Mouse (Mus musculus): ENCODE results near the gene Gm20388. TPM values are rescaled to one million over a fixed set of nuclear protein-coding genes. Genes with fewer than 3 reads are reported as not detected.

Gm20388 gene
- total and polyA plus RNA-seq, 2 experiments from 2014 or later: 51.3 TPM; not detected in 1

DNA sequence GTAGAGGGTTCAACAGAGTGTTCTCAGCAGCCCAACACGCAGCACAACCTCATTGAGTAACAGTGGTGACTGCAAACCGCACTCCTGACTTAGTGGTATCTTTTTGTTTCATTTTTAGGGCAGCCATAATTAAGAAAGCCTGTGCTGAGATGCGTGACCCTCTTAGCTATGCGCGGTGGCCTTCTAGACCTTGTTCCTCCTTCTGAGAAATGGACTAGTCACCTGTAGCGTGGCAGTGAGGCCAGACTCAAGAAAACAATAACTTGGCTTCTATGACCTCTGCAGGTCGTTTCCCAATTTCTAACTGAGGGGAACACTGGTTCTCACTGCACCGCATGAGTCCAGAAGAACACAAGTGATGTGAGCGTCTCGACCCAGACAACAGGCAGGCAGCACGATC lies 2993.9 kb downstream of the Gm20388 start:
- no peak for ATAC-seq
- no peaks in the 10 kb centered on the region for H3K9me3 ChIP-seq (ENCODE audit: low read length)
- WGBS: 88% methylated on average over 11 of the region's 11 CpGs

DNA sequence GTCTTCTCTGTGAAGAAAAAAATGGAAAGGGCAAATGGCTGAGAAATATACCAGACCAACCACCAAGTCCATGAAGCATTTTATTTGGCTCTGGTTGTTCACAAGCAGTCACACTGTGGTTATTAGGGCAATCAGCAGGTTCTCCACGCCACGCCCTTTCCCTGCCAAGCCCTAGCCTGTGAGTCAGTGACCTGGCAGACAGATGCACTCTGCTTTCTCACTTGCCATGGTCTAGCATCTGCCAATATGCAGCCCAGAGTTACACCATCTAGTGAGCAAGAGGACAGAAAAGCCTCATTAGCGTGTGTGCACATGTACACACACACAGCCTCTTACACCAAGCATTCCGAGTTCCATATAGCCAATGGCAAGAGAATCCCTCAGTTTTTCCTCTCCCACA lies 2994.7 kb downstream of the Gm20388 start:
- no peak overlapping the region for H3K4me2 ChIP-seq (ENCODE audit: low read depth)
- no peaks in the 10 kb centered on the region for H3K4me1 ChIP-seq (ENCODE audit: insufficient read depth)
- WGBS: 80% methylated on average over 4 of the region's 4 CpGs
- H3K36me3 ChIP-seq (ENCODE audit: insufficient read depth): peaks cover 15% of the 10 kb centered on the region
- no peak for TF ChIP-seq CTCF (IDR thresholded peaks at IDR 0.05; ENCODE audit: low read depth)
- DNase-seq (no peak), ATAC-seq (no peak)
- no peak overlapping the region for H3K4me3 ChIP-seq (ENCODE audit: low read depth, low read length)
- no peaks in the 10 kb centered on the region for H3K9me3 ChIP-seq (ENCODE audit: low read length)
- no peaks in the 10 kb centered on the region for H3K27me3 ChIP-seq (ENCODE audit: insufficient read depth, low read length)
- no peak overlapping the region for H3K9ac ChIP-seq
- no peak overlapping the region for H3K27ac ChIP-seq (ENCODE audit: low read depth, low read length)

More for the DNA sequence above, 2993.9 kb downstream of the Gm20388 start:
- TF ChIP-seq CTCF (IDR thresholded peaks at IDR 0.05; ENCODE audit: low read depth): no peak
- no peak for DNase-seq
- Histone ChIP-seq H3K27ac (ENCODE audit: low read depth, low read length) (no peak overlapping the region), H3K36me3 (ENCODE audit: insufficient read depth) (peaks cover 16% of the 10 kb centered on the region), H3K27me3 (ENCODE audit: insufficient read depth, low read length) (no peaks in the 10 kb centered on the region), H3K4me2 (ENCODE audit: low read depth) (no peak overlapping the region), H3K4me3 (ENCODE audit: low read depth, low read length) (no peak overlapping the region), H3K4me1 (ENCODE audit: insufficient read depth) (no peaks in the 10 kb centered on the region), H3K9ac (no peak overlapping the region)

DNA sequence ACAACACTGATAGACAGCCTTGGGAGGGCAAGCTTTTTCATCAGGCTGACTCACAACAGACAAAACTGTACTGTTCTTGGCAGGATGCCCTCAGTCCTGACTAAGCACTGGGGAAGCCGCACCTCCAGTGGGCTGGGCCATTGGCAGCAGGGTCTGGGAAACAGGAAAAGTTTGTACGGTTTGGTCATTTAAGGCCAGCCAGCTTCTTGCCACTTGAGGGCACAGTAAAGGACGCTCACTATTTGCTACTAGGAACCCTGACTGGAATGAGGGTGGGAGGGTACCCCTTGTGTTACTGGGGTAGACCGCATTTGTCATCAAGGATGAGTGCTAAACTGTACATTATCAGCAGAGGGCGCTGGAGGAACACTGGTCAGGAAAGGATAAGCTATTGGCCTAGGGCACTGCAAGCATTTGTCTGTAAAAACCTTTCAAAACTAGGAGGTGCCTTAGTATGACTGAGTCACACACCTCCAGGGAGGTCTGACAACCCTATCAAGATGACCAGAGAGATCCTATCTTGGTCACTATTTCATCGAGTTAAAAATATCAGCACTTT lies 2995.9 kb downstream of the Gm20388 start:
- WGBS: 34% methylated on average over 6 of the region's 6 CpGs
- H3K4me1 ChIP-seq (ENCODE audit: insufficient read depth): no peaks in the 10 kb centered on the region
- peaks cover 15% of the 10 kb centered on the region for H3K36me3 ChIP-seq (ENCODE audit: insufficient read depth)
- H3K27me3 ChIP-seq (ENCODE audit: insufficient read depth, low read length): no peaks in the 10 kb centered on the region
- H3K9me3 ChIP-seq (ENCODE audit: low read length): no peaks in the 10 kb centered on the region
- H3K9ac ChIP-seq: no peak overlapping the region
- peak; percentile 93 for TF ChIP-seq CTCF (IDR thresholded peaks at IDR 0.05; ENCODE audit: low read depth)
- H3K4me3 ChIP-seq (ENCODE audit: low read depth, low read length): no peak overlapping the region
- no peak overlapping the region for H3K27ac ChIP-seq (ENCODE audit: low read depth, low read length)
- H3K4me2 ChIP-seq (ENCODE audit: low read depth): no peak overlapping the region
- peak; percentile 93 for ATAC-seq
- peak; percentile 93 for DNase-seq

DNA sequence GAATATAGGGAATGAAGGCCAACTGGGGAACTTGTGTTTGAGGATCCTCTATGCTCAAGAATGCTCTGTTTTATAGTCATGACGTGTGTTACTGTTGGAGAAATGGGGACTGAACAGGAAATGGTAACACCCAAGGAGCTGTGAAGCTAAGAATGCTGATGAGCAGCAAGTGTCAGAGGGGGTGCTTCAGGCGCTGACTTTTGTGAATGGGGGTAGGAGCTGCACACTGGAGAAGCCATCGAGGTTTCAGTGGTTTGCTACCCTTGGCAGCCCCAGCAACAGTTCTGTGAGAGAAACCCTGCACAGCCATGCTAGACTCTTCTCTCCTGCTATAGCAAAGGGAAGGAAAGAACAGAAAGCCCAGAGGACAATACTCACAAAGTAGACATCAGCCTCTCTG lies 3001.5 kb downstream of the Gm20388 start:
- H3K27me3 ChIP-seq (ENCODE audit: insufficient read depth, low read length): no peaks in the 10 kb centered on the region
- peaks cover 20% of the 10 kb centered on the region for H3K36me3 ChIP-seq (ENCODE audit: insufficient read depth)
- no peaks in the 10 kb centered on the region for H3K9me3 ChIP-seq (ENCODE audit: low read length)
- no peaks in the 10 kb centered on the region for H3K4me1 ChIP-seq (ENCODE audit: insufficient read depth)
- ATAC-seq (no peak), DNase-seq (no peak)
- no peak overlapping the region for H3K27ac ChIP-seq (ENCODE audit: low read depth, low read length)
- H3K9ac ChIP-seq: no peak overlapping the region
- TF ChIP-seq CTCF (IDR thresholded peaks at IDR 0.05; ENCODE audit: low read depth): no peak
- no peak overlapping the region for H3K4me3 ChIP-seq (ENCODE audit: low read depth, low read length)
- WGBS: 86% methylated on average over 3 of the region's 3 CpGs
- no peak overlapping the region for H3K4me2 ChIP-seq (ENCODE audit: low read depth)

DNA sequence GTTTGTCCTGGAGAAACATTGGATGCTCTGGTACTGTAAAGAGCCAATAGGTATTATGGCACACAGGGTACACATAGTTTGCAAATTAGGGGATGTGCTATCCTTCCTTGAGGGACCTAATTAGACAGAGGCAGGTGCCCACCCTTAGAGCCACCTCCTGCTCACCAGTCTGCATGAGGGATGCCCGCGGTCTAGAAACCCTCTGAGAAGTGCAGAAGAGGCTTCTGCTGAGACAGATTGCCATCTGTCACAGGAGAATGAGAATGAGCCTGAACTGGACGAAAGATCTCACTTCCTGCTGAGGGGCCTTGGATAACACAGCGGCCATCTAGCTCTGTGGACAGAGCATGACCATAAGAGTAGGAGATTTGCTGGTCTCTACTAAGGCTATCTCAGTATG lies 3002.2 kb downstream of the Gm20388 start:
- DNase-seq (no peak), ATAC-seq (no peak)
- Histone ChIP-seq H3K4me3 (ENCODE audit: low read depth, low read length) (no peak overlapping the region), H3K9me3 (ENCODE audit: low read length) (no peaks in the 10 kb centered on the region), H3K4me1 (ENCODE audit: insufficient read depth) (no peaks in the 10 kb centered on the region), H3K9ac (no peak overlapping the region), H3K36me3 (ENCODE audit: insufficient read depth) (peaks cover 14% of the 10 kb centered on the region), H3K27me3 (ENCODE audit: insufficient read depth, low read length) (no peaks in the 10 kb centered on the region), H3K4me2 (ENCODE audit: low read depth) (no peak overlapping the region), H3K27ac (ENCODE audit: low read depth, low read length) (no peak overlapping the region)
- no peak for TF ChIP-seq CTCF (IDR thresholded peaks at IDR 0.05; ENCODE audit: low read depth)
- WGBS: 77% methylated on average over 4 of the region's 4 CpGs

DNA sequence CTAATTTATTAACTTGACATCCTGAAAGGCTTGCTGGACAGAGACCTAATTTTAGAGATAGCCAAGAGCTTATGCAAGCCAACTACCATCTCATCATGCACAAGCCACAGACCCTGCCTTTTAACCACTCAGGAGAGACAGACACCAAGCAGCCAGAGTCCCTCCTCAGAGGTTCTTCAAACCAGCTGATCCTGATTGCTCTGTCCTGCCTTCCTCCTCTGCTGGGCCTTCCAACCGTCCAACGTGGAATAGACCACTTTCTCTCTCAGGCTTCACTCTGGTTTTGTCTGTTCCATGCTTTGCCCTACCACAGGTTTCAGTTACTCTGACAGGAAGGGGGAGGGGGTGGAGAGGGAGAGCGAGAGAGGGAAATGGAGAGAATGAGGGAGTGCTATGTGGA lies 3006.1 kb downstream of the Gm20388 start:
- Histone ChIP-seq H3K4me3 (ENCODE audit: low read depth, low read length) (no peak overlapping the region), H3K4me2 (ENCODE audit: low read depth) (no peak overlapping the region), H3K27me3 (ENCODE audit: insufficient read depth, low read length) (no peaks in the 10 kb centered on the region), H3K9me3 (ENCODE audit: low read length) (no peaks in the 10 kb centered on the region), H3K9ac (no peak overlapping the region), H3K36me3 (ENCODE audit: insufficient read depth) (peaks cover 8% of the 10 kb centered on the region), H3K27ac (ENCODE audit: low read depth, low read length) (no peak overlapping the region), H3K4me1 (ENCODE audit: insufficient read depth) (no peaks in the 10 kb centered on the region)
- no peak for TF ChIP-seq CTCF (IDR thresholded peaks at IDR 0.05; ENCODE audit: low read depth)
- DNase-seq (no peak), ATAC-seq (no peak)
- WGBS: 71% methylated on average over 3 of the region's 3 CpGs

DNA sequence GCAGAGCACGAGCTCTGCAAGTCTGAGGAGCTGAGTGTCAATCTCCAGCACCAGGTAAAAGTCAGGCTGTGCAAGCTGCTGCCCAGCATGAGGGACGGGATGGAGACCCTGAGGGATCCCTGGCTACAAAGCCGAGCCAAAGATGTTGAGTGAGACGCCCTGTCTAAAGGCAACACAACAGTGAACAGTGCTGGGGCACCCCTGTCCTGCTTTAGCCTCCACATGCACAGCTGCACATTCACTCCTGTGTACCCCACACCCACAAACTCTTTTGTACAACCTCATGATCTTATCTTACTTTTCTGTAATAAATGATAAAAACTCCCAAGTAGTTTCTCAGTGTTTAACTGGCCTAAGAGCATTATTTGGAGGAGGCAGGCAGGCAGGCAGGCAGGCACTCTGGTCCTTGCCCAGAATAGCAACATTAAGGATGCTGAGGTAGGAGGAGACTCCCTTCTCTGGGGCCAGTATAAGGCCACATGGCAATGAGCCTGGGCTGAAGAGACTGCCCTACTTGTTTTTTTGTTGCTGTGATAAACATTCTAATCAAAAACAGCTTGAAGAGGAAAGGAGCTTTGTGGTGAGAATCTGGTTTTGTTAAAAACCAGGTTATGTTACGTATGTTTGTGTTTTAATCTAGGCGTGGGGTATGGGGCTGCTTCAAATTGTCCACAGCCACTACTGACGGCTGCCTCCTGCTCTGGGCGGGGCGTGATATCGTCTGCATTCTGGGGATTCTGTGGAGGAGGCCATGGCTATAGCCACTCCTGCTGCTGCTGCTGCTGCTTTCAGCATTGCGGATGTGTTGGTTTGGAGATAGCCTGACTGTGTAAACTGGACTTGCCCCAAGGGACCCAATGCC lies 3007.1 kb downstream of the Gm20388 start:
- WGBS: 66% methylated on average over 11 of the region's 11 CpGs
- no peak overlapping the region for H3K9ac ChIP-seq
- H3K36me3 ChIP-seq (ENCODE audit: insufficient read depth): peaks cover 7% of the 10 kb centered on the region
- H3K4me3 ChIP-seq (ENCODE audit: low read depth, low read length): no peak overlapping the region
- H3K27ac ChIP-seq (ENCODE audit: low read depth, low read length): no peak overlapping the region
- ATAC-seq (no peak), DNase-seq (no peak)
- H3K4me2 ChIP-seq (ENCODE audit: low read depth): no peak overlapping the region
- no peaks in the 10 kb centered on the region for H3K4me1 ChIP-seq (ENCODE audit: insufficient read depth)
- no peaks in the 10 kb centered on the region for H3K27me3 ChIP-seq (ENCODE audit: insufficient read depth, low read length)
- no peaks in the 10 kb centered on the region for H3K9me3 ChIP-seq (ENCODE audit: low read length)
- no peak for TF ChIP-seq CTCF (IDR thresholded peaks at IDR 0.05; ENCODE audit: low read depth)

Measured in forebrain, postnatal 0 days (tissue).